Mouse (Mus musculus): Measurements from ENCODE around the gene Olfr648. TPM values are rescaled to one million over a fixed set of nuclear protein-coding genes. Genes with fewer than 3 reads are reported as not detected.

Gene Olfr648
- 0.10 and 0.14 TPM in 2 replicates for polyA plus RNA-seq (2015; fragmentation: Nextera tagmentation; extraction: Ambion mirVana)

DNA sequence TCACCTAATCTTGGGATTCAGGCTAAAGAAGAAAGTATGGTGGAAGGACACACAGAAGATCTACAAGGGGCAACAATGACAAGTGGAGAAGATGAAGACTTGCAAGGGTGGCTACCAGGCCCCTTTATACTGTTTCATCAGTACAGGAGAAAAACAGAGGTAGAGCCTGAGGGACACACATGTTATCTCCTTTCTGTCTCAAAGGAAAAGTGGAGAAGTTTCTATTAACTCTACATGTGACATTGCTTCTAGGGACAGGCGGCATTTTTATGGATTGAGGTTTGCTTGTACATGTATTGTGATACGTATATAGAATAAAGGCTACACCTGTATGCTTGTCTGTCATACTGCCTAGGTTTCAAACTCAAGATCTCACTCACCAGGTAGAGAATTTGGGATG is at the start of gene Olfr648:
Olfr648 (minus strand) TSS at position 101 of the 400 bp plus-strand sequence.
- Histone ChIP-seq H3K4me1 (no peaks in the 10 kb centered on the region), H3K9ac (no peak within 1 kb of the TSS), H3K4me3 (replicated peaks) (no peak within 1 kb of the TSS), H3K27ac (no peak within 1 kb of the TSS), H3K27me3 (no peaks in the 10 kb centered on the region), H3K4me2 (no peak within 1 kb of the TSS), H3K36me3 (no peaks in the 10 kb centered on the region), H3K9me3 (replicated peaks) (no peaks in the 10 kb centered on the region)
- no peak for ATAC-seq (replicated peaks; ENCODE audit: low FRiP score)
- 91% methylated on average over 2 of the region's 2 CpGs for WGBS

GRCm38 (mm10) chr7:104231203-104231602 is 48.0 kb upstream of the Olfr648 start:
- 31% methylated on average over 2 of the region's 2 CpGs for WGBS
- Histone ChIP-seq H3K9me3 (replicated peaks) (no peaks in the 10 kb centered on the region), H3K27me3 (no peaks in the 10 kb centered on the region), H3K4me3 (replicated peaks) (no peak overlapping the region), H3K4me2 (no peak overlapping the region), H3K27ac (no peak overlapping the region), H3K36me3 (no peaks in the 10 kb centered on the region), H3K4me1 (no peaks in the 10 kb centered on the region), H3K9ac (no peak overlapping the region)
- ATAC-seq (replicated peaks; ENCODE audit: low FRiP score), result no peak

DNA sequence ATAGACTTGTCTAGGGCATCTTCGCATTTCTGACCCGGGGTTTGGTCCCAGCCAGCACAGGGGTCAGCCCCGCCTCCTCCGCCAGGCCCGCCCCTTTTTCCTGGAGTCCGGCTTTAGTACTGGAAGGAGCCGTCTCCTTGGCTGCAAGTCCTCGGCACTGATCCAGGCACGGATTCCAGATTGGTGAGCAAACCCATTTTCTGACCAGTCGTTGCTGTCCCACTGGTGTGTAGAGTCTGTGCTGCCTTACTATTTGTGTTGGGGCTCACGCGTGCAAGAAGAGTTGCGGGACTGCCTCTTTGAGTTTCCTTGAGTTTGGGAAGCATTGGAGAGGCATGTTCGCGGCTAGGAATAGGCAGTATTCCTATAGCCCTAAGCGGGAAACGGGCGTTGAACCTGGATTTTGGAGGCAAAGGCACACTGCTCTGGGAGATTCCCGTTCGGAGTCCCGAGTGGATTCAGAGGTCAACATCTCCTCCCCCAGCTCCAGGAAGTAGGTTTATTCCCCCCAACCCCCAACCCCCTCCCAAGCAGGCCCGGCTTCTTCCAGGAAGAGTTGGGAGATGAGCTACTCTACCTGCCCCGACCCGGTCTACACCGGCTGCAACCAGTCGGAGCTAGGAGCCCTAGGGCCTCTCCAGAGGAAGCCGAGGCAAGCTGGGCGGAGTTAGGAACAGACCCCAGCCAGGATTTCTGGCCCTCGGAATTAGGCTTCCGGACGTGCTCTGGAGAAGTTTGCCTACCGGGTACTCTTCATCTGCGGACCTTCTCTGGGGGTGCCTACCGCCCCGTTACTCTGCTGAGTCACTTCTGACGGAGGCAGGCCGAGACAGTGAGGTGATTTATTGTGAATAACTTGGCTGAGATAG is 35.7 kb upstream of the Olfr648 start, which contains the start of gene Trim6:
Trim6 (plus strand) TSS at position 93 of the 869 bp plus-strand sequence.
- peak within 1 kb of the TSS; percentile 24; the same call in 1 of the 2 replicates for H3K9ac ChIP-seq
- H3K27ac ChIP-seq, result no peak within 1 kb of the TSS
- ATAC-seq (replicated peaks; ENCODE audit: low FRiP score), result peak; percentile 91
- WGBS, result 2% methylated on average over 37 of the region's 37 CpGs
- peak within 1 kb of the TSS; percentile 67 for H3K4me2 ChIP-seq
- peaks cover 8% of the 10 kb centered on the region; the same call in 1 of the 2 replicates for H3K4me1 ChIP-seq
- peak within 1 kb of the TSS; percentile 41 for H3K4me3 ChIP-seq (replicated peaks)
- H3K9me3 ChIP-seq (replicated peaks), result no peaks in the 10 kb centered on the region
- no peaks in the 10 kb centered on the region for H3K27me3 ChIP-seq
- no peaks in the 10 kb centered on the region for H3K36me3 ChIP-seq

- Histone ChIP-seq H3K27ac (no peak overlapping the region), H3K9ac (no peak overlapping the region), H3K9me3 (replicated peaks) (no peaks in the 10 kb centered on the region), H3K27me3 (no peaks in the 10 kb centered on the region), H3K4me1 (peaks cover 8% of the 10 kb centered on the region; the same call in 1 of the 2 replicates), H3K4me3 (replicated peaks) (no peak overlapping the region), H3K4me2 (no peak overlapping the region), H3K36me3 (no peaks in the 10 kb centered on the region)
- WGBS, result 71% methylated on average over 2 of the region's 2 CpGs
- ATAC-seq (replicated peaks; ENCODE audit: low FRiP score), result no peak
Measured at GRCm38 (mm10) chr7:104217881-104218280, 34.7 kb upstream of the Olfr648 start.

DNA sequence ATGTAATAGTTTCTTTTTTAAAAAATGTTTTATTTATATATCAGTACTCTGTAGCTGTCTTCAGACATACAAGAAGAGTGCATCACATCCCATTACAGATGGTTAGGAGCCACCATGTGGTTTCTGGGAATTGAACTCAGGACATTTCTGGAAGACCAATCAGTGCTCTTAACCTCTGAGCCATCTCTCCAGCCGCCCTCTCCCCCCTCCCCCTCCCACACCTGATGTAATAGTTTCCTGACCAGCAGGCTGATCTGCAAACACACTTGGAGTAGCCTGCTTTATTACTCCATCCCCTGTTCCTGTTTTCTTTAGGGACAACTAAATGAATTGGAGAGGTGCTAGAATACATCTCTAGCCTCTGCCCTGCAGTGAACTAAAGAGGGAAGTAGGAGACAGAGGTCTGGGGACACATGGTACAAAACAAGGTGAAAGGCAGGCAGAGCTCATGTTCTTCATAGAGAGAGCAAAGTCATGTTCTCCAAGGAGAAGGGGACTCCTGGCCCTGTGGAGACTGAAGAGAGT is 32.9 kb upstream of the Olfr648 start:
- ATAC-seq (replicated peaks; ENCODE audit: low FRiP score), result no peak
- Histone ChIP-seq H3K4me3 (replicated peaks) (no peak overlapping the region), H3K9me3 (replicated peaks) (no peaks in the 10 kb centered on the region), H3K4me1 (peaks cover 8% of the 10 kb centered on the region; the same call in 1 of the 2 replicates), H3K4me2 (no peak overlapping the region), H3K9ac (no peak overlapping the region), H3K27me3 (no peaks in the 10 kb centered on the region), H3K27ac (no peak overlapping the region), H3K36me3 (no peaks in the 10 kb centered on the region)
- WGBS, result 10% methylated on average over 1 of the region's 1 CpGs

DNA sequence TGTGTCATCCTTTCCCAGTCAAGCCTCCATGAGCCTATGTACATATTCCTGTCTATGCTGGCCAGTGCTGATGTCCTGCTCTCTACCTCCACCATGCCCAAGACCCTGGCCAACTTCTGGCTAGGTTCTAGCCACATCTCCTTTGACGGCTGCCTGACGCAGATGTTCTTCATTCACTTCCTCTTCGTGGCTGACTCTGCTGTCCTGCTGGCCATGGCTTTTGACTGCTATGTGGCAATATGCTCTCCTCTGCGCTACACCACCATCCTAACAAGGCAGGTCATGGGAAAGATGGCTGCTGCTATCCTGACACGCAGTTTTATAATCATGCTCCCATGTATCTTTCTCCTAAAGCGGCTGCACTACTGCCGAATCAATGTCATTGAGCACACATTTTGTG is 23.0 kb upstream of the Olfr648 start:
- 93% methylated on average over 7 of the region's 7 CpGs for WGBS
- no peaks in the 10 kb centered on the region for H3K27me3 ChIP-seq
- H3K36me3 ChIP-seq, result no peaks in the 10 kb centered on the region
- no peak overlapping the region for H3K4me2 ChIP-seq
- no peak overlapping the region for H3K9ac ChIP-seq
- no peak overlapping the region for H3K27ac ChIP-seq
- no peaks in the 10 kb centered on the region for H3K9me3 ChIP-seq (replicated peaks)
- no peaks in the 10 kb centered on the region for H3K4me1 ChIP-seq
- no peak for ATAC-seq (replicated peaks; ENCODE audit: low FRiP score)
- H3K4me3 ChIP-seq (replicated peaks), result no peak overlapping the region

- Histone ChIP-seq H3K4me2 (no peak overlapping the region), H3K4me1 (no peaks in the 10 kb centered on the region), H3K27me3 (no peaks in the 10 kb centered on the region), H3K9me3 (replicated peaks) (no peaks in the 10 kb centered on the region), H3K27ac (no peak overlapping the region), H3K36me3 (no peaks in the 10 kb centered on the region), H3K4me3 (replicated peaks) (no peak overlapping the region), H3K9ac (no peak overlapping the region)
- peak; percentile 77; the same call in 1 of the 2 replicates for ATAC-seq (replicated peaks; ENCODE audit: low FRiP score)
- 12% methylated on average over 5 of the region's 5 CpGs for WGBS
Measured at GRCm38 (mm10) chr7:104199822-104200221, 16.6 kb upstream of the Olfr648 start.

- no peaks in the 10 kb centered on the region for H3K27me3 ChIP-seq
- no peak within 1 kb of the TSS for H3K4me2 ChIP-seq
- H3K4me3 ChIP-seq (replicated peaks), result no peak within 1 kb of the TSS
- no peaks in the 10 kb centered on the region for H3K36me3 ChIP-seq
- no peak within 1 kb of the TSS for H3K27ac ChIP-seq
- H3K4me1 ChIP-seq, result no peaks in the 10 kb centered on the region
- H3K9me3 ChIP-seq (replicated peaks), result no peaks in the 10 kb centered on the region
- WGBS, result 81% methylated on average over 6 of the region's 6 CpGs
- ATAC-seq (replicated peaks; ENCODE audit: low FRiP score), result no peak
- no peak within 1 kb of the TSS for H3K9ac ChIP-seq
Measured at GRCm38 (mm10) chr7:104195885-104196284, 12.7 kb upstream of the Olfr648 start, which contains the start of gene Olfr649. Gene Olfr649, minus strand, starts transcription at chr7:104195985.

DNA sequence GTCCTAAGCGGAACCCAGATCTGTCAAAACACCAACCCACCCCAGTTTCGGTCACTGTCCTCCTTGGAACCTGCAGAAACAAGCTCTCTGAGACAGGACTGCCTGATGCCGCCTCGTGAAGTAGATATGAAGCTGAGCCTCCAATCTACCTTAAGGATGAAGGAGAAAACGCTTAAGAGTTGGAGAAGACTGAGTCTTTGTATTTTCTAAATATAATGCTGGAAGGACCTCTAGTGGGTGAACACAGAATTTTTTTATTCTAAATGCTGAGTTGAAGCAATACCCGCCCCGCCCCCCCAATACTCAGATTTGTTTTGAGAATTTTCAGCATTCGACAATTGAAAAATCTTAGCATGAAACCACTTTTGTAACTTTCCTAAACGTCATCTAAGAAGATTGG is 8.1 kb upstream of the Olfr648 start:
- WGBS, result 64% methylated on average over 9 of the region's 9 CpGs
- no peak overlapping the region for H3K9ac ChIP-seq
- no peak overlapping the region for H3K4me3 ChIP-seq (replicated peaks)
- no peaks in the 10 kb centered on the region for H3K27me3 ChIP-seq
- no peak overlapping the region for H3K27ac ChIP-seq
- no peaks in the 10 kb centered on the region for H3K4me1 ChIP-seq
- no peak for ATAC-seq (replicated peaks; ENCODE audit: low FRiP score)
- no peak overlapping the region for H3K4me2 ChIP-seq
- H3K9me3 ChIP-seq (replicated peaks), result no peaks in the 10 kb centered on the region
- no peaks in the 10 kb centered on the region for H3K36me3 ChIP-seq

- 91% methylated on average over 1 of the region's 1 CpGs for WGBS
- no peak overlapping the region for H3K4me3 ChIP-seq (replicated peaks)
Measured at GRCm38 (mm10) chr7:104179074-104179473, 4.1 kb downstream of the Olfr648 start.

DNA sequence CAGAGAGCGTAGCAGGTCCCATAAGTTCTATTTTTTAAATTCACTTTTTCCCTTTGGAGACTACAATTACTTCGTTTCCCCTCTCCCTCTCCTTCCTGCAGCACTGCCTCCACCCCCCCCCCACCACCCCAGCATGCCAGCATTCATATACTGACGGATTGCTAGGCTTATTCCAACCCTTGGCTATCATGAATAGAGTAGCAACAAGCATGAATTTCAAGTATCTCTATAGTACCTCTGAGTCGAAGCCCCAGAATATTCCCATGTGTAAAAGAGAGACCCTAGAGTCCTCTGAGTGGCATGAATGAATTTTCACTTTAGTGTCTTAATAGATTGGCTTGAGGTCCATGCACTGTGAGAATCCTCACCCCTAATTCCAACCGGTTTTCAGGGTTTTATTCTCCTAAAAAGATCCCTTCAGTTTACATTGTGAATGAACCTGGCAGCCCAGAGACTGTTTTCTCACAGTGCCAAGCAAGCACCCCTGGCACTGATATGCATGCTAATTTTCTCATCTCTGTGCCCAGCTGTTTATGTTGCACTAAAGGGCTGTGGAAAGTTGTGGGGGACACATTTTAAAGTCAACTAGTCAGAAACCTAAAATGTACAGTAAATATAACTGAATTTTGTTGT is 4.7 kb downstream of the Olfr648 start:
- no peaks in the 10 kb centered on the region for H3K9me3 ChIP-seq (replicated peaks)
- H3K36me3 ChIP-seq, result no peaks in the 10 kb centered on the region
- H3K27ac ChIP-seq, result no peak overlapping the region
- 82% methylated on average over 5 of the region's 5 CpGs for WGBS
- H3K4me1 ChIP-seq, result no peaks in the 10 kb centered on the region
- H3K27me3 ChIP-seq, result no peaks in the 10 kb centered on the region
- ATAC-seq (replicated peaks; ENCODE audit: low FRiP score), result no peak
- no peak overlapping the region for H3K9ac ChIP-seq
- no peak overlapping the region for H3K4me3 ChIP-seq (replicated peaks)
- H3K4me2 ChIP-seq, result no peak overlapping the region

More at GRCm38 (mm10) chr7:104179074-104179473, 4.1 kb downstream of the Olfr648 start:
- H3K36me3 ChIP-seq, result no peaks in the 10 kb centered on the region
- H3K27me3 ChIP-seq, result no peaks in the 10 kb centered on the region
- no peaks in the 10 kb centered on the region for H3K4me1 ChIP-seq
- H3K9me3 ChIP-seq (replicated peaks), result no peaks in the 10 kb centered on the region
- no peak for ATAC-seq (replicated peaks; ENCODE audit: low FRiP score)
- no peak overlapping the region for H3K27ac ChIP-seq
- H3K4me2 ChIP-seq, result no peak overlapping the region
- H3K9ac ChIP-seq, result no peak overlapping the region

DNA sequence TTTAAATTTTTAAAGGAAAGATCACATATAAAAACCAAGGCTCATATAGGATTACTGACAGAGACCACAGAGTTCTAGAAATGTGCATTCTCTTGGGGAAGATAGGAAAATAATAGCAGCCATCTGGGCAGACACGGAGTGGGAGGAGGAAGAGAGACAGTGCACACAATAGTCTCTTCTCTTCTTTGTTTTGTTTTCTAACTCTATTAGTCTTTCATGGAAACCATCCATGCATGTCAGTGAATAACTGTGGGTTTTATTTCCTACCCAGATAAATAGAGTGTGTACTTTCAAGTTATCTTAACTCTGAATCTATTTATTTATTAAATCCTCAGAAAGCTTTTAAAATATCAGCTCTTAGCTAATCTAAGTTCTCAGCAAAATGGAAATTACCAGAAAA is 8.1 kb downstream of the Olfr648 start:
- WGBS, result 57% methylated on average over 1 of the region's 1 CpGs
- no peak overlapping the region for H3K4me3 ChIP-seq (replicated peaks)
- no peak overlapping the region for H3K4me2 ChIP-seq
- no peaks in the 10 kb centered on the region for H3K9me3 ChIP-seq (replicated peaks)
- no peak overlapping the region for H3K9ac ChIP-seq
- H3K27ac ChIP-seq, result no peak overlapping the region
- no peaks in the 10 kb centered on the region for H3K27me3 ChIP-seq
- no peak for ATAC-seq (replicated peaks; ENCODE audit: low FRiP score)
- H3K36me3 ChIP-seq, result no peaks in the 10 kb centered on the region
- H3K4me1 ChIP-seq, result no peaks in the 10 kb centered on the region

All from kidney, embryonic 15.5 days (tissue).